Mouse (Mus musculus) WW6 (cell line): ENCODE results near the gene Gm20518.

Experiments used
- DNase-seq: peaks from one replicate; pipeline ENCODE4 v3.0.0-alpha.2; 2013; ENCODE audit warnings: low read depth, low spot score

The Gm20518 gene

GRCm38 (mm10) chr16:17807192-17808009 lies 84.1 kb downstream of the Gm20518 start:
- peak; percentile 86 for DNase-seq

- no peak for DNase-seq
Observed at GRCm38 (mm10) chr16:17806581-17807191, 84.8 kb downstream of the Gm20518 start.

- no peak for DNase-seq
Observed at GRCm38 (mm10) chr16:17804982-17805381, 86.5 kb downstream of the Gm20518 start.

- no peak for DNase-seq
Observed at GRCm38 (mm10) chr16:17804449-17804912, 87.0 kb downstream of the Gm20518 start.

- DNase-seq, result no peak
Observed at GRCm38 (mm10) chr16:17803675-17804448, 87.6 kb downstream of the Gm20518 start.

- no peak for DNase-seq
Observed at GRCm38 (mm10) chr16:17802839-17803674, 88.4 kb downstream of the Gm20518 start.

GRCm38 (mm10) chr16:17802456-17802838 lies 89.0 kb downstream of the Gm20518 start:
- no peak for DNase-seq

GRCm38 (mm10) chr16:17801777-17802455 lies 89.6 kb downstream of the Gm20518 start:
- no peak for DNase-seq

- DNase-seq, result no peak
Observed at GRCm38 (mm10) chr16:17799584-17799983, 91.9 kb downstream of the Gm20518 start.

- no peak for DNase-seq
Observed at GRCm38 (mm10) chr16:17798321-17799180, 92.9 kb downstream of the Gm20518 start.

GRCm38 (mm10) chr16:17797812-17798311 lies 93.6 kb downstream of the Gm20518 start:
- no peak for DNase-seq

- no peak for DNase-seq
Observed at GRCm38 (mm10) chr16:17796971-17797811, 94.3 kb downstream of the Gm20518 start, which contains the start of gene Scarf2. Scarf2 (plus strand) TSS chr16:17797282.

- no peak for DNase-seq
Observed at GRCm38 (mm10) chr16:17796519-17796918, 95.0 kb downstream of the Gm20518 start.

- no peak for DNase-seq
Observed at GRCm38 (mm10) chr16:17795643-17796042, 95.8 kb downstream of the Gm20518 start.

- no peak for DNase-seq
Observed at GRCm38 (mm10) chr16:17794047-17794446, 97.4 kb downstream of the Gm20518 start.

- no peak for DNase-seq
Observed at GRCm38 (mm10) chr16:17792728-17793127, 98.7 kb downstream of the Gm20518 start.

GRCm38 (mm10) chr16:17785337-17785736 lies 106.1 kb downstream of the Gm20518 start:
- DNase-seq, result no peak
